Mouse (Mus musculus): Measurements from ENCODE around the gene Gk2. TPM values are rescaled to one million over a fixed set of nuclear protein-coding genes. Genes with fewer than 3 reads are reported as not detected.

Gene Gk2
- not detected for total RNA-seq (2021)
- long read RNA-seq, experiment 1, result 0 reads
- long read RNA-seq, experiment 2, result 0 reads

DNA sequence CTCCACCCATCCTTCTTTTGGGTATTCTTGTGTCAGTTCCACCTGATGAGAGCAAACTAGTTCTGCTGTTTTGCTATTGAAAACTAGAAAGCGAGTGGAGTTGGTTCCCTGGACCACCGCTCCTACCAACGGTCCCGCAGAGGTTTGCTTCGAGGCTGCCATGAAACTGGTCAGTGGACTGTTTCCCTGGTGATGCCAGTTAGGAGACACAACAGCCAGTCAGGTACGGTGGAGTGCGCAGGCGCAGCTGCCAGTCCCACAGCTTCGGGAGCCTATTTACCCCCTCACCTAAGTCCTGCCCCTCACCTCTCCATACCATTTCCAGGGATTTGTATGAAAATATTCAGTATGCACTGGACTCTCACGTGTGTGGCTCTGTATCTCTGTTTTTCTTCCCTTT, at the start of gene Gk2:
Gene Gk2, minus strand, starts transcription at position 206 of the 400 bp plus-strand sequence.
- DNase-seq, result no peak
- intact Hi-C loops (cut with DNase I), result no loop called here
- TF ChIP-seq CTCF (IDR thresholded peaks at IDR 0.05), result no peak

DNA sequence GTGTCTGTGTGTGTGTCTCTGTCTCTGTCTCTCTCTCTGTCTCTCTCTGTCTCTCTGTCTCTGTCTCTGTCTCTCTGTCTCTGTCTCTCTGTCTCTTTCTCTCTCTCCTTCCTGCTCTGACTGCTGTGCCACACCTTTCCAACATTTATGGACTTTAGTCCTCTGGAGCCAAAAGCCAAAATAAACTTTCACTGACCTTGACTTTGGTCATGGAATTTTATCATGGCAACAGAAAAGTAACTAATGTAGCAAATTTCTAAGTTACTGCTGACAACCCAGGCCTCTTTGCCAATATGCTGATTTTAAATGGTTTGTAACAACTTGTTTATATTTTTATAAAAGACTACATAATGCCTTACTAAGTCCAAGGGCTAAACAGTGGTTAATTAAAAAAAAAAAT, 41.2 kb upstream of the Gk2 start:
- no peak overlapping the region for H3K4me3 ChIP-seq
- DNase-seq, result no peak
- intact Hi-C loops (cut with DNase I), result no loop called here
- no peak overlapping the region for H3K27ac ChIP-seq
- TF ChIP-seq CTCF (IDR thresholded peaks at IDR 0.05), result no peak

More for the DNA sequence above, at the start of gene Gk2:
- Histone ChIP-seq H3K27ac (no peak within 1 kb of the TSS), H3K4me3 (no peak within 1 kb of the TSS)

DNA sequence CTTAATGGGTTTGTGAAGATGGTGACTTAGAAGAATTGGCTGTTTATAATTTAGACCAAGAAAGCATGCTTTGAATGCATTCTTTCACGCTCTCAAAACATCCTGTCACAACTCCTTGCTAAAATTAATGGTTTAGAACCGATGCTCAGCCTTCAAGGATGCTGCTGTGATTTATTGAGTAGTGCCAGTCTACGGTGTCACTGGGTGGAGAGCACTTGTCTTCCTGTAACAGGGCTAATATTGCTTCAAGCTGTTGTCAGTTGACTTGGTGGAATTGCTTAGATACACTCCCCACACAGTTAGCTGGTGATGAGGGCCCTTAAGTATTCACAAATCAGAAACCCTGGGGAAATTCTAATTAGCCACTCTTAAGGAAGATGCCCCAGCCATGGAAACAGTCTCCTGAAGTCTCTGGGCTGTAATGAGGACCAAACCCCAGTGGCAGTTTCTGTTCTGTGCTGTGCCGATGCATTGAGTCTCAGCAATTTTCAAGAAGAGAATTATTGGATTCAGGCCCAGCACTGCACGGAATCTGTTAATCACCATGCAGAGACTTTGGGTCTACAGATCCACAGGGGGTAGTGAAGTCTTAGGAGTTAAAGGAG, 38.8 kb upstream of the Gk2 start:
- Histone ChIP-seq H3K27ac (no peak overlapping the region), H3K4me3 (no peak overlapping the region)
- no peak for TF ChIP-seq CTCF (IDR thresholded peaks at IDR 0.05)
- intact Hi-C loops (cut with DNase I), result no loop called here
- no peak for DNase-seq

DNA sequence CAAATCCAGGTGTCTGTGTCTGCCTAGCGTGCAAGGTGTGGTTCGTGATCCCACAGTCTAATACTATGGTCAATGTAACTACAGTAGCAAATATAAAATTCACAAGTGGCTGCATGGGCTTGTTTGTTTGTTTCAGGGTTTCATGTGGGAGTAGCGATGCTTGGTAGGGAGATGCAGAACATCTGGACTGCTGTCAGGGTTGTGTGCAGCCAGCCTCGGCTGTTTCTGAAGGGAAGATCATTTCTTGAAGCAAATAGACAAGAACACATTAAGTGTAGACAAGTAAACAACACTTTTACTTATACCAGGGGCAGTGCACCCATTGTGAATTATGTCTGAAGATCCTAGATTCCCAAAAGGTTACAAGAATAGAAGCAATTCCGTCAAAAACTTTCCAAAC, 36.6 kb upstream of the Gk2 start:
- Histone ChIP-seq H3K4me3 (no peak overlapping the region), H3K27ac (no peak overlapping the region)
- TF ChIP-seq CTCF (IDR thresholded peaks at IDR 0.05), result no peak
- intact Hi-C loops (cut with DNase I), result no loop called here
- no peak for DNase-seq

DNA sequence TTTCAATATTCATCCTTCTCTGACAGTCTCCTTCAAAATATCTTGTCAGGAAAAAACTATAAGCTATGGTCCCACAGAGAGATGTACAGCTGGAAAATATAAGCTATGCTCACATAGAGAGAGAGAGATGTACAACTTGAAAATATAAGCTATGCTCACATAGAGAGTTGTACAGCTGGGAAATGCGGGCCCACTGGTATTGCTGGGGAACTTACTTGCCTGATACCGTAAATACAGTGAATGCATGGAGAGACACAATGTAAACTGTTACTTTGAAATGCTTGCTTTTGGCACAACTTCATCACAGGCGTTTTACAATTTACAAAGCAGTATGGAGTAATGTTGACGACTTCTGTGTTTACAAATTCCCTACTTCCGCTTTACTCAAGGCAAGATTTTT, 29.3 kb upstream of the Gk2 start:
- Histone ChIP-seq H3K27ac (no peak overlapping the region), H3K4me3 (no peak overlapping the region)
- no peak for TF ChIP-seq CTCF (IDR thresholded peaks at IDR 0.05)
- no peak for DNase-seq
- intact Hi-C loops (cut with DNase I), result no loop called here

DNA sequence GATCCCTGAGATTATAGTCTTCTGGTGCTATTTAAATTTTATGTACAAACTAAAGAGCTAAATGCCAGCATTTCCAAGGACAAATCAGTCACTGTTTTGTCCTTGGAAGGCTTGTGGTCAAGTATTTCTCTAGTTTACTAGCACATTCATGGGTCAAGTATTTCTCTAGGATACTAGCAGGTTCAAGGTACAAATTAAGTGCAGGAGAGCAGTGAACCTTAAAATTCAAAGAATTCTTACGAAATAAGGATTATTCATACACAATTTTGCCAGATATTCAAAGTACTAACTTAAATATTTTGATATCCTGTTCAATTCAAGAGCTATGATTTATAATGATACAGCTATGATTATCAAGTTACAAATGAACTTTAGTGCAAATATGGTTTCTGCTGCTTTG, 23.2 kb upstream of the Gk2 start:
- no peak for TF ChIP-seq CTCF (IDR thresholded peaks at IDR 0.05)
- no peak for DNase-seq
- H3K27ac ChIP-seq, result no peak overlapping the region
- no peak overlapping the region for H3K4me3 ChIP-seq
- intact Hi-C loops (cut with DNase I), result loop anchor here (5.0 kb wide), 1 partner anchor 1337 kb away; no protein-coding TSS in a partner anchor

DNA sequence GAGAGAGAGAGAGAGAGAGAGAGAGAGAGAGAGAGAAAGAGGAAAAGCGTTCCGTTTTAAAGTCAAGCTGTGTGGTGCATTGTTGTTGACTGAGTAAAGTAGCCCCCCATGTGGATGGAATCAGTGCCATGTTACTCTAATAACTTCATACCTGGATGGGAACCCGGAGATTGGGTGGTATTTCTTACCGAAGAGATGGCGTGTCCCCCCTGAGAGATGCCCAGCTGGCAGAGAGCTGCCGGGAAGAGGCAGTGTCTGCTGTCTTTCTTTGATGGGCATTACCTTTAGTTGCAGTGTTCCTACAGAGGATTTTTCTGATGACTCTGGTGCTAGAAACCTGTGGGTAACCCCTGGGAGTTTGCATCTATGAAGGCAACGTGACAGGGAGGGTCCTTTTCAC, 10.4 kb upstream of the Gk2 start:
- TF ChIP-seq CTCF (IDR thresholded peaks at IDR 0.05), result no peak
- Histone ChIP-seq H3K27ac (no peak overlapping the region), H3K4me3 (no peak overlapping the region)
- no peak for DNase-seq
- intact Hi-C loops (cut with DNase I), result no loop called here

DNA sequence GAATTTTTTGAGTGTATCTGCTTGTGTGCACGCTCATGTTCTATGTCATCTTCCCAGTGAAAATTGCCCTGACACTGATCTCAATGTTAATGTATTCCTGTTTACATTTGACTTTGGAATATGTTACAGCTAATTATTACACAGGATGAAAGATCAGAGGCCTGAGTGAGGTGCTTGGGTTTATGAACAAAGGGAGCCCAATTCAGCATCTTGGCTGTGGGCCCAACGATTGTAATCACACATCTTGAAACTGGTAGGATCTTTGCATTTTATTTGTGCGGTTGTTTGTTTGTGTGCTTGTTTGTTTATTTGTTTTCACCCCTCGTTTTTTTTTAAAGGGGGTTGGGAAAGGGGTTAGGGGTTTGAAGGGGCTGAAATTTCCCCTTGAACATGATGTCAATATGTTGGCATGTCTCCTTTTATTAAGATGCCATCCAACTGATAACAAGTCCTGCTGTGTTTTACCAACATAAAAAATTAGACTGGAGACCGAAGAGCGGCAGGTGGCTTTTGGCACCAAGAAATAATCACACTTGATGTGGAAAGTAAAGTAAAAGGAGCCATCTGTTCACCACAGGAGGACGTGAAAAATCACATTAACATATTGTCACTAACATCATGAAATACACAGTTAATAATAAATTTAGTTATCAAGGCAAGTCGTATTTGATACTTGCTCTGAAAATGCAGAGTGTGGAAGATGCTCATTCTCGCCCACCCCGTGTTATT, 9.8 kb upstream of the Gk2 start:
- DNase-seq, result no peak
- intact Hi-C loops (cut with DNase I), result no loop called here
- H3K4me3 ChIP-seq, result no peak overlapping the region
- H3K27ac ChIP-seq, result no peak overlapping the region
- TF ChIP-seq CTCF (IDR thresholded peaks at IDR 0.05), result no peak

- Histone ChIP-seq H3K4me3 (no peak overlapping the region), H3K27ac (no peak overlapping the region)
- no peak for TF ChIP-seq CTCF (IDR thresholded peaks at IDR 0.05)
- intact Hi-C loops (cut with DNase I), result no loop called here
- no peak for DNase-seq
Measured at GRCm38 (mm10) chr5:97465956-97466355, 9.1 kb upstream of the Gk2 start.

GRCm38 (mm10) chr5:97462856-97463255, 6.0 kb upstream of the Gk2 start:
- DNase-seq, result no peak
- intact Hi-C loops (cut with DNase I), result no loop called here
- H3K4me3 ChIP-seq, result no peak overlapping the region
- no peak overlapping the region for H3K27ac ChIP-seq
- TF ChIP-seq CTCF (IDR thresholded peaks at IDR 0.05), result no peak

DNA sequence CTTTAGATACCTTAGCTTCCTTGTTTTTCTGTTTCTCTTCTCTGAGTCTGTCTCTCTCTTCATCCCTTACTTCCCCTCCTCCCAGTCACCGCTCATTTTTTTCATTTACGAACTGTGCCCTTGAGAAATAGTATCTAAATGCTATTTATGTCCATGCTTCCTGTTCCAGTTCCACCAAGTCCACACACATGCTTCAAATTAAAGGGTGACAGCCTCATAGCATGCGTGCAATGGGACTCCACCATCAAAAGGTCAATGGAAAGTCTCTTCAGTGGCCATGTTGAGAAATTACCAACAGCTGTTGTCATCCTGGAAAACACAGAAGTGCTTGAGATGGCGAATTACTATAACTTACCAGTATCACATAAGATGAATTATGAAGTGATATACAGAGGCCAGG, 5.4 kb downstream of the Gk2 start:
- H3K4me3 ChIP-seq, result no peak overlapping the region
- intact Hi-C loops (cut with DNase I), result no loop called here
- DNase-seq, result no peak
- H3K27ac ChIP-seq, result no peak overlapping the region
- TF ChIP-seq CTCF (IDR thresholded peaks at IDR 0.05), result no peak

DNA sequence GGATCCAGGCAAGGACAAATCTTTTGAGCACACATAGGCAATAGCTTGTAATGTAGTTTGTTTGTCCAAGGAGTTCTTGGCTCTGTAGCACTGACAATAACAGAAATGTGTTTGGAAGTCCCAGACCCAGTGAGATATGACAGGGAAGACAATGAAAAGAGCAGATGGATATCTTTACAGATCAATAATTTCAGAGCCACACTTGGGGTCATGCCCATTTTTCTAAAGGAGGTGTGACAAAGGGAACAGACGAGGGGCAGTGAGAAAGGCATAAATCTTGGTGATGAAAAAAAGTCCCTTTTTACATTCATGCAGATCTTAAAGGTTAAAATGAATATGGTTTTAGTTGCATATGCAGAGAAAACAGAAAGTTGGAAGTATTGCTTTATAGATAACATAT, 12.6 kb downstream of the Gk2 start:
- no peak for TF ChIP-seq CTCF (IDR thresholded peaks at IDR 0.05)
- DNase-seq, result no peak
- H3K4me3 ChIP-seq, result no peak overlapping the region
- intact Hi-C loops (cut with DNase I), result no loop called here
- no peak overlapping the region for H3K27ac ChIP-seq

GRCm38 (mm10) chr5:97432512-97432911, 24.3 kb downstream of the Gk2 start:
- no peak for DNase-seq
- Histone ChIP-seq H3K27ac (no peak overlapping the region), H3K4me3 (no peak overlapping the region)
- TF ChIP-seq CTCF (IDR thresholded peaks at IDR 0.05), result no peak
- intact Hi-C loops (cut with DNase I), result no loop called here

DNA sequence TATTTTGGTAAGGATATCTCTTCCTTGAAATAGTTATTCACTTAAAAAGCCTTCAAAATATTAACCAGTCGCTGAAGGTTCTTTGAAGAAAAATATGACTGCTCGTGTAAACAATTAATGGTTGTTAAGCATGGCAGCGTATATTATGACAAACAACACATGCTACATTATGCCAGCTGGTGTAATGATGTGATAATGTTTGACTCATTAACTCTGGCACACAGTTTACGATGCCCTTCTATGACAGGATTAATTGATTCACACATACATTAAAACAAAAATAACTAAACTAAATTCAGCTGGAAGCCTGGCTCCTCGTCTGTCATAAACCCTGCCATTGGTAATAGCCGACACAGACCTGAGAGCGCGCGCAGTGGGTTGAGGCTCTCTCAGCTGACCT, 26.8 kb downstream of the Gk2 start:
- DNase-seq, result no peak
- TF ChIP-seq CTCF (IDR thresholded peaks at IDR 0.05), result no peak

More for the DNA sequence above, 26.8 kb downstream of the Gk2 start:
- intact Hi-C loops (cut with DNase I), result no loop called here
- Histone ChIP-seq H3K27ac (no peak overlapping the region), H3K4me3 (no peak overlapping the region)

Measured in gastrocnemius, adult 2 months (tissue).